Mouse (Mus musculus) liver, embryonic 12.5 days (tissue): Measurements from ENCODE around the gene Sdc1. TPM values are rescaled to one million over a fixed set of nuclear protein-coding genes. Genes with fewer than 3 reads are reported as not detected.

ENCODE experiments used
- ATAC-seq: fragments of 200-750 bp; cut with Nextera tagmentation; 2 replicates; pipeline ENCODE4 v1.8.0; 2017; ENCODE audit warnings: moderate number of reproducible peaks, mild to moderate bottlenecking, moderate library complexity
- H3K27ac ChIP-seq: fragments of 300-500 bp; sonication (generic); 2 replicates; pipeline ENCODE4 v1.5.1; 2016; ENCODE audit warnings: mild to moderate bottlenecking
- H3K27me3 ChIP-seq: fragments of 300-500 bp; sonication (generic); replicated peaks from 2 replicates; pipeline ENCODE4 v1.6.1; 2016; ENCODE audit warnings: mild to moderate bottlenecking, moderate library complexity
- H3K36me3 ChIP-seq: fragments of 300-500 bp; sonication (generic); 2 replicates; pipeline ENCODE4 v1.6.1; 2016; ENCODE audit warnings: mild to moderate bottlenecking, moderate library complexity
- H3K4me1 ChIP-seq: fragments of 300-500 bp; sonication (generic); 2 replicates; pipeline ENCODE4 v1.6.1; 2016
- H3K4me2 ChIP-seq: fragments of 300-500 bp; sonication (generic); 2 replicates; pipeline ENCODE4 v1.6.1; 2016; ENCODE audit warnings: mild to moderate bottlenecking, moderate library complexity
- H3K4me3 ChIP-seq: fragments of 300-500 bp; sonication (generic); 2 replicates; pipeline ENCODE4 v1.5.1; 2016; ENCODE audit warnings: mild to moderate bottlenecking, moderate library complexity
- H3K9ac ChIP-seq: fragments of 300-500 bp; sonication (generic); 2 replicates; pipeline ENCODE4 v1.6.1; 2016; ENCODE audit warnings: mild to moderate bottlenecking, moderate library complexity
- H3K9me3 ChIP-seq: fragments of 300-500 bp; sonication (generic); replicated peaks from 2 replicates; pipeline ENCODE4 v1.6.1; 2016; ENCODE audit warnings: mild to moderate bottlenecking, moderate library complexity
- WGBS: fragments of 180-500 bp; shearing (Covaris S2); methylation state at CpG from one replicate; pipeline ENCODE4 v1.1.7; 2016; ENCODE audit not compliant: insufficient replicate concordance; 5-methylcytosine and 5-hydroxymethylcytosine counted together
- polyA plus RNA-seq: library from polyadenylated mRNA; unstranded; fragments of >200 nt; fragmentation: Nextera tagmentation; extraction: Ambion mirVana; gene quantifications from 2 replicates; pipeline ENCODE4 v1.2.1, GENCODE M21; 2016

Sdc1 gene
- polyA plus RNA-seq, 1 experiment from 2014 or later, result 30.2 TPM

- H3K27me3 ChIP-seq, result no peaks in the 10 kb centered on the region
- no peak overlapping the region for H3K9ac ChIP-seq
- H3K4me1 ChIP-seq, result peaks cover 23% of the 10 kb centered on the region
- 69% methylated on average over 5 of the region's 5 CpGs for WGBS
- no peak overlapping the region for H3K4me3 ChIP-seq
- no peak overlapping the region for H3K4me2 ChIP-seq
- peaks cover 17% of the 10 kb centered on the region for H3K36me3 ChIP-seq
- no peaks in the 10 kb centered on the region for H3K9me3 ChIP-seq
- no peak overlapping the region for H3K27ac ChIP-seq
- no peak for ATAC-seq
Observed at GRCm38 (mm10) chr12:8786476-8786875, 15.4 kb downstream of the Sdc1 start.

GRCm38 (mm10) chr12:8786984-8787730 is 16.0 kb downstream of the Sdc1 start:
- H3K4me1 ChIP-seq, result peaks cover 23% of the 10 kb centered on the region

GRCm38 (mm10) chr12:8788469-8788868 is 17.3 kb downstream of the Sdc1 start:
- no peak for ATAC-seq
- Histone ChIP-seq H3K4me2 (no peak overlapping the region), H3K36me3 (peaks cover 28% of the 10 kb centered on the region), H3K9ac (no peak overlapping the region), H3K27ac (no peak overlapping the region), H3K4me3 (no peak overlapping the region), H3K27me3 (no peaks in the 10 kb centered on the region), H3K9me3 (no peaks in the 10 kb centered on the region), H3K4me1 (peaks cover 17% of the 10 kb centered on the region)
- 65% methylated on average over 3 of the region's 3 CpGs for WGBS

More at GRCm38 (mm10) chr12:8786984-8787730, 16.0 kb downstream of the Sdc1 start:
- Histone ChIP-seq H3K36me3 (peaks cover 23% of the 10 kb centered on the region), H3K27ac (no peak overlapping the region), H3K27me3 (no peaks in the 10 kb centered on the region), H3K9ac (no peak overlapping the region), H3K4me3 (no peak overlapping the region), H3K4me2 (no peak overlapping the region), H3K9me3 (no peaks in the 10 kb centered on the region)
- ATAC-seq, result no peak
- WGBS, result 76% methylated on average over 12 of the region's 12 CpGs

- no peak overlapping the region for H3K4me3 ChIP-seq
- peaks cover 10% of the 10 kb centered on the region; the same call in 1 of the 2 replicates for H3K4me1 ChIP-seq
- no peak overlapping the region for H3K27ac ChIP-seq
- peaks cover 28% of the 10 kb centered on the region for H3K36me3 ChIP-seq
- no peak for ATAC-seq
- no peak overlapping the region for H3K4me2 ChIP-seq
- no peak overlapping the region for H3K9ac ChIP-seq
- H3K9me3 ChIP-seq, result no peaks in the 10 kb centered on the region
- H3K27me3 ChIP-seq, result no peaks in the 10 kb centered on the region
- WGBS, result 84% methylated on average over 12 of the region's 12 CpGs
Observed at GRCm38 (mm10) chr12:8790615-8791014, 19.5 kb downstream of the Sdc1 start.

GRCm38 (mm10) chr12:8793410-8794051 is 22.4 kb downstream of the Sdc1 start:
- H3K4me2 ChIP-seq, result no peak overlapping the region
- WGBS, result 76% methylated on average over 2 of the region's 2 CpGs
- H3K9me3 ChIP-seq, result no peaks in the 10 kb centered on the region
- no peak overlapping the region for H3K27ac ChIP-seq
- peak; percentile 57; the same call in 1 of the 2 replicates for ATAC-seq
- H3K4me1 ChIP-seq, result no peaks in the 10 kb centered on the region
- H3K9ac ChIP-seq, result no peak overlapping the region
- H3K36me3 ChIP-seq, result peaks cover 28% of the 10 kb centered on the region
- H3K27me3 ChIP-seq, result no peaks in the 10 kb centered on the region
- no peak overlapping the region for H3K4me3 ChIP-seq

GRCm38 (mm10) chr12:8797936-8798335 is 26.8 kb downstream of the Sdc1 start:
- no peak for ATAC-seq

GRCm38 (mm10) chr12:8798486-8799020 is 27.4 kb downstream of the Sdc1 start:
- WGBS, result 38% methylated on average over 9 of the region's 9 CpGs
- H3K4me3 ChIP-seq, result no peak overlapping the region
- H3K9ac ChIP-seq, result no peak overlapping the region
- no peak for ATAC-seq
- H3K36me3 ChIP-seq, result no peaks in the 10 kb centered on the region
- no peak overlapping the region for H3K27ac ChIP-seq
- H3K4me2 ChIP-seq, result no peak overlapping the region
- no peaks in the 10 kb centered on the region for H3K27me3 ChIP-seq
- H3K4me1 ChIP-seq, result no peaks in the 10 kb centered on the region
- H3K9me3 ChIP-seq, result no peaks in the 10 kb centered on the region

More at GRCm38 (mm10) chr12:8797936-8798335, 26.8 kb downstream of the Sdc1 start:
- Histone ChIP-seq H3K4me2 (no peak overlapping the region), H3K36me3 (peaks cover 3% of the 10 kb centered on the region; the same call in 1 of the 2 replicates), H3K4me3 (no peak overlapping the region), H3K27me3 (no peaks in the 10 kb centered on the region), H3K27ac (no peak overlapping the region), H3K9me3 (no peaks in the 10 kb centered on the region), H3K9ac (no peak overlapping the region), H3K4me1 (no peaks in the 10 kb centered on the region)
- WGBS, result 76% methylated on average over 7 of the region's 7 CpGs

- ATAC-seq, result no peak
- Histone ChIP-seq H3K36me3 (no peaks in the 10 kb centered on the region), H3K4me3 (no peak overlapping the region), H3K4me2 (no peak overlapping the region), H3K4me1 (no peaks in the 10 kb centered on the region), H3K9ac (no peak overlapping the region), H3K27me3 (no peaks in the 10 kb centered on the region), H3K9me3 (no peaks in the 10 kb centered on the region), H3K27ac (no peak overlapping the region)
- 56% methylated on average over 10 of the region's 10 CpGs for WGBS
Observed at GRCm38 (mm10) chr12:8803421-8804076, 32.4 kb downstream of the Sdc1 start.

- no peak for ATAC-seq
- Histone ChIP-seq H3K27ac (no peak overlapping the region), H3K27me3 (no peaks in the 10 kb centered on the region), H3K4me1 (peaks cover 3% of the 10 kb centered on the region; the same call in 1 of the 2 replicates), H3K9me3 (no peaks in the 10 kb centered on the region), H3K36me3 (no peaks in the 10 kb centered on the region), H3K9ac (no peak overlapping the region), H3K4me2 (no peak overlapping the region), H3K4me3 (no peak overlapping the region)
- WGBS, result 76% methylated on average over 2 of the region's 3 CpGs
Observed at GRCm38 (mm10) chr12:8804077-8804456, 32.9 kb downstream of the Sdc1 start.

- Histone ChIP-seq H3K4me2 (no peak overlapping the region), H3K4me1 (peaks cover 7% of the 10 kb centered on the region; the same call in 1 of the 2 replicates), H3K27ac (no peak overlapping the region), H3K9ac (no peak overlapping the region), H3K36me3 (no peaks in the 10 kb centered on the region), H3K9me3 (no peaks in the 10 kb centered on the region), H3K4me3 (no peak overlapping the region), H3K27me3 (no peaks in the 10 kb centered on the region)
- no peak for ATAC-seq
- 61% methylated on average over 7 of the region's 7 CpGs for WGBS
Observed at GRCm38 (mm10) chr12:8804934-8805722, 34.0 kb downstream of the Sdc1 start.

- WGBS, result 43% methylated on average over 2 of the region's 2 CpGs
- Histone ChIP-seq H3K9me3 (no peaks in the 10 kb centered on the region), H3K4me1 (peaks cover 7% of the 10 kb centered on the region; the same call in 1 of the 2 replicates), H3K9ac (no peak overlapping the region), H3K27ac (no peak overlapping the region), H3K4me2 (no peak overlapping the region), H3K27me3 (no peaks in the 10 kb centered on the region), H3K4me3 (no peak overlapping the region), H3K36me3 (no peaks in the 10 kb centered on the region)
- 0 out of 2 replicates have a peak, but pooled peaks have one; percentile 18 for ATAC-seq
Observed at GRCm38 (mm10) chr12:8809086-8809485, 38.0 kb downstream of the Sdc1 start.
